Mouse (Mus musculus): ENCODE data around the gene 5830411N06Rik. TPM values are rescaled to one million over a fixed set of nuclear protein-coding genes. Genes with fewer than 3 reads are reported as not detected.

The 5830411N06Rik gene
- polyA plus RNA-seq, 1 experiment from 2014 or later: not detected

- Histone ChIP-seq H3K36me3 (no peaks in the 10 kb centered on the region), H3K27ac (no peak overlapping the region), H3K9ac (no peak overlapping the region), H3K27me3 (no peaks in the 10 kb centered on the region), H3K4me2 (no peak overlapping the region), H3K4me1 (replicated peaks) (no peaks in the 10 kb centered on the region), H3K9me3 (replicated peaks) (no peaks in the 10 kb centered on the region), H3K4me3 (replicated peaks) (no peak overlapping the region)
- ATAC-seq (ENCODE audit: low read depth) (no peak), DNase-seq (no peak)
- WGBS (ENCODE audit: insufficient replicate concordance): 46% methylated on average over 2 of the region's 2 CpGs
Measured at GRCm38 (mm10) chr7:140231026-140231425, 16.1 kb upstream of the 5830411N06Rik start.

- DNase-seq (no peak), ATAC-seq (ENCODE audit: low read depth) (no peak)
- H3K9me3 ChIP-seq (replicated peaks): no peaks in the 10 kb centered on the region
- no peak overlapping the region for H3K4me2 ChIP-seq
- no peaks in the 10 kb centered on the region for H3K36me3 ChIP-seq
- no peaks in the 10 kb centered on the region for H3K4me1 ChIP-seq (replicated peaks)
- 73% methylated on average over 3 of the region's 3 CpGs for WGBS (ENCODE audit: insufficient replicate concordance)
- H3K27ac ChIP-seq: no peak overlapping the region
- H3K4me3 ChIP-seq (replicated peaks): no peak overlapping the region
- no peak overlapping the region for H3K9ac ChIP-seq
- no peaks in the 10 kb centered on the region for H3K27me3 ChIP-seq
Measured at GRCm38 (mm10) chr7:140233696-140234095, 13.4 kb upstream of the 5830411N06Rik start.

GRCm38 (mm10) chr7:140253780-140254299 is 6.8 kb downstream of the 5830411N06Rik start:
- WGBS (ENCODE audit: insufficient replicate concordance): 56% methylated on average over 7 of the region's 7 CpGs
- no peak for DNase-seq

GRCm38 (mm10) chr7:140295746-140296145 is 48.7 kb downstream of the 5830411N06Rik start:
- WGBS (ENCODE audit: insufficient replicate concordance): 68% methylated on average over 9 of the region's 9 CpGs
- Histone ChIP-seq H3K9me3 (replicated peaks) (no peaks in the 10 kb centered on the region; the same call in 1 of the 2 replicates), H3K9ac (no peak overlapping the region), H3K27ac (no peak overlapping the region), H3K4me2 (no peak overlapping the region), H3K4me1 (replicated peaks) (no peaks in the 10 kb centered on the region), H3K27me3 (no peaks in the 10 kb centered on the region), H3K36me3 (no peaks in the 10 kb centered on the region), H3K4me3 (replicated peaks) (no peak overlapping the region)
- ATAC-seq (ENCODE audit: low read depth) (no peak), DNase-seq (no peak)

More at GRCm38 (mm10) chr7:140253780-140254299, 6.8 kb downstream of the 5830411N06Rik start:
- Histone ChIP-seq H3K9ac (no peak overlapping the region), H3K4me2 (no peak overlapping the region), H3K36me3 (no peaks in the 10 kb centered on the region), H3K4me1 (replicated peaks) (no peaks in the 10 kb centered on the region), H3K27ac (no peak overlapping the region), H3K4me3 (replicated peaks) (no peak overlapping the region), H3K9me3 (replicated peaks) (no peaks in the 10 kb centered on the region), H3K27me3 (no peaks in the 10 kb centered on the region)
- no peak for ATAC-seq (ENCODE audit: low read depth)

- no peak overlapping the region for H3K4me3 ChIP-seq (replicated peaks)
- DNase-seq: no peak
- no peaks in the 10 kb centered on the region; the same call in 1 of the 2 replicates for H3K9me3 ChIP-seq (replicated peaks)
- no peak overlapping the region for H3K4me2 ChIP-seq
- no peaks in the 10 kb centered on the region for H3K27me3 ChIP-seq
- H3K4me1 ChIP-seq (replicated peaks): no peaks in the 10 kb centered on the region
- H3K9ac ChIP-seq: no peak overlapping the region
- ATAC-seq (ENCODE audit: low read depth): no peak
- WGBS (ENCODE audit: insufficient replicate concordance): 64% methylated on average over 6 of the region's 6 CpGs
- no peaks in the 10 kb centered on the region for H3K36me3 ChIP-seq
- no peak overlapping the region for H3K27ac ChIP-seq
Measured at GRCm38 (mm10) chr7:140296876-140297275, 49.8 kb downstream of the 5830411N06Rik start.

- DNase-seq: no peak
- 60% methylated on average over 3 of the region's 3 CpGs for WGBS (ENCODE audit: insufficient replicate concordance)
- Histone ChIP-seq H3K27ac (no peak overlapping the region), H3K36me3 (no peaks in the 10 kb centered on the region), H3K4me1 (replicated peaks) (no peaks in the 10 kb centered on the region), H3K9me3 (replicated peaks) (no peaks in the 10 kb centered on the region; the same call in 1 of the 2 replicates), H3K4me2 (no peak overlapping the region), H3K9ac (no peak overlapping the region), H3K27me3 (no peaks in the 10 kb centered on the region), H3K4me3 (replicated peaks) (no peak overlapping the region)
- ATAC-seq (ENCODE audit: low read depth): no peak
Measured at GRCm38 (mm10) chr7:140299416-140299815, 52.3 kb downstream of the 5830411N06Rik start.

GRCm38 (mm10) chr7:140319861-140320385 is 72.8 kb downstream of the 5830411N06Rik start:
- no peak overlapping the region for H3K27ac ChIP-seq
- H3K36me3 ChIP-seq: no peaks in the 10 kb centered on the region
- no peak overlapping the region for H3K4me3 ChIP-seq (replicated peaks)
- no peak overlapping the region for H3K9ac ChIP-seq
- no peaks in the 10 kb centered on the region for H3K4me1 ChIP-seq (replicated peaks)
- ATAC-seq (ENCODE audit: low read depth) (no peak), DNase-seq (no peak)
- no peak overlapping the region for H3K4me2 ChIP-seq
- H3K9me3 ChIP-seq (replicated peaks): no peaks in the 10 kb centered on the region
- no peaks in the 10 kb centered on the region for H3K27me3 ChIP-seq
- WGBS (ENCODE audit: insufficient replicate concordance): 53% methylated on average over 3 of the region's 3 CpGs

- Histone ChIP-seq H3K27me3 (no peaks in the 10 kb centered on the region), H3K4me2 (no peak within 1 kb of the TSS), H3K9ac (no peak within 1 kb of the TSS), H3K36me3 (no peaks in the 10 kb centered on the region), H3K4me3 (replicated peaks) (no peak within 1 kb of the TSS), H3K4me1 (replicated peaks) (no peaks in the 10 kb centered on the region), H3K9me3 (replicated peaks) (no peaks in the 10 kb centered on the region), H3K27ac (no peak within 1 kb of the TSS)
- no peak for DNase-seq
- 25% methylated on average over 1 of the region's 1 CpGs for WGBS (ENCODE audit: insufficient replicate concordance)
- ATAC-seq (ENCODE audit: low read depth): no peak
Measured at GRCm38 (mm10) chr7:140320558-140320957, 73.5 kb downstream of the 5830411N06Rik start, which contains the start of gene Olfr525. Gene Olfr525 (plus strand): TSS chr7:140320858.

GRCm38 (mm10) chr7:140321135-140321534 is 74.1 kb downstream of the 5830411N06Rik start:
- Histone ChIP-seq H3K9ac (no peak overlapping the region), H3K4me1 (replicated peaks) (no peaks in the 10 kb centered on the region), H3K4me2 (no peak overlapping the region), H3K4me3 (replicated peaks) (no peak overlapping the region), H3K36me3 (no peaks in the 10 kb centered on the region), H3K27me3 (no peaks in the 10 kb centered on the region), H3K9me3 (replicated peaks) (no peaks in the 10 kb centered on the region), H3K27ac (no peak overlapping the region)
- ATAC-seq (ENCODE audit: low read depth) (no peak), DNase-seq (no peak)

- DNase-seq (no peak), ATAC-seq (ENCODE audit: low read depth) (no peak)
- Histone ChIP-seq H3K36me3 (no peaks in the 10 kb centered on the region), H3K4me1 (replicated peaks) (no peaks in the 10 kb centered on the region), H3K4me3 (replicated peaks) (no peak overlapping the region), H3K9me3 (replicated peaks) (no peaks in the 10 kb centered on the region), H3K4me2 (no peak overlapping the region), H3K9ac (no peak overlapping the region), H3K27me3 (no peaks in the 10 kb centered on the region), H3K27ac (no peak overlapping the region)
- 50% methylated on average over 1 of the region's 1 CpGs for WGBS (ENCODE audit: insufficient replicate concordance)
Measured at GRCm38 (mm10) chr7:140329766-140330304, 82.8 kb downstream of the 5830411N06Rik start.

- DNase-seq (no peak), ATAC-seq (ENCODE audit: low read depth) (no peak)
- Histone ChIP-seq H3K9ac (no peak within 1 kb of the TSS), H3K27ac (no peak within 1 kb of the TSS), H3K4me2 (no peak within 1 kb of the TSS), H3K4me3 (replicated peaks) (no peak within 1 kb of the TSS), H3K9me3 (replicated peaks) (no peaks in the 10 kb centered on the region), H3K4me1 (replicated peaks) (no peaks in the 10 kb centered on the region), H3K27me3 (no peaks in the 10 kb centered on the region), H3K36me3 (no peaks in the 10 kb centered on the region)
- WGBS (ENCODE audit: insufficient replicate concordance): 75% methylated on average over 2 of the region's 2 CpGs
Measured at GRCm38 (mm10) chr7:140333717-140334116, 86.6 kb downstream of the 5830411N06Rik start, which contains the start of gene Olfr527. Gene Olfr527 (plus strand): TSS chr7:140334017.

All from liver, embryonic 13.5 days (tissue).